Mouse (Mus musculus) layer of hippocampus, postnatal 14 days (tissue): Measurements from ENCODE around the gene Ostm1. TPM values are rescaled to one million over a fixed set of nuclear protein-coding genes. Genes with fewer than 3 reads are reported as not detected.

Source experiments
- DNase-seq, 2 experiments: peaks; one replicate each; pipeline ENCODE4 v3.0.0; 2021 to 2022; ENCODE audit warnings: low spot score in 2 of 2, mixed read lengths in 1 of 2
- total RNA-seq, 2 experiments: library from RNA; stranded (reverse); gene quantifications; 2 replicates each; pipeline ENCODE4 v1.2.3; 2021

Gene Ostm1
- total RNA-seq, 2 experiments from 2014 or later: 51.9 to 52.0 TPM

DNA sequence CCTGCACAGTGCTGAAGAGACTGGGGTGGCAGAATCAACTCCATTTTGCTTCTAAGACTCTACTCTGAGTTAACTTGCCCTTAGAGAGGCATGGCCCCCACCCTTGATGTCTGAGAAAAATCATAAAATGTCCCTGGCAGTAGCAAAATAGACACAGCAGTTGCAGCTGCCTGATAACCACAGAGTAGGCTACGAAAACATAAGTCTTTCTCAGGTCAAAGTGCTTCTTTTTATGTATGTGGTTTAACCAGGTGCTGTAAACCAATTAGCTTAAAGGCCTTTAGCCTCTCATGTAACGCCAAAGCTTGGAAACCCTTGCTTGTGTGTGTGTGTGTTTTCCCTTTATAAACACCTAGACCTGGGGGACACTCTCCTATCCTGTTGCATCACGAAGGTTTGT, 89.2 kb downstream of the Ostm1 start:
- DNase-seq: no peak

DNA sequence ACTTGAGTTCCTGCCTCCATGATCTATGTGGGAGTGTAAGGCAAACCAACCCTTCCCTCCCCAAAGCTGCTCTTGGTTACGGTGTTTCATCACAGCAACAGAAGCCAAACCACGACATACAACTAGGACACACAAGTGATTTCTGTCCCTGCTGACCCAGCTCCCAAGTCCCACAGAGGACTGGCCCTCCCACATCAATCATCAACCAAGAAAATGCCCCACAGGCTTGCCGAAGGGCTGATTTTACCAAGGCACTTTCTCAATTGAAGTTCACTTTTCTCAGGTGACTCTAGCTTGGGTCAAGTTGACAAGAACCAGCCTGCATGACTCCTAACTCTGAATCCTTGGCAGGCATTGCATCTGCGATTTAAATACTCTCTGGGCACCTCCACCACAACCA, 91.9 kb downstream of the Ostm1 start:
- DNase-seq: no peak

DNA sequence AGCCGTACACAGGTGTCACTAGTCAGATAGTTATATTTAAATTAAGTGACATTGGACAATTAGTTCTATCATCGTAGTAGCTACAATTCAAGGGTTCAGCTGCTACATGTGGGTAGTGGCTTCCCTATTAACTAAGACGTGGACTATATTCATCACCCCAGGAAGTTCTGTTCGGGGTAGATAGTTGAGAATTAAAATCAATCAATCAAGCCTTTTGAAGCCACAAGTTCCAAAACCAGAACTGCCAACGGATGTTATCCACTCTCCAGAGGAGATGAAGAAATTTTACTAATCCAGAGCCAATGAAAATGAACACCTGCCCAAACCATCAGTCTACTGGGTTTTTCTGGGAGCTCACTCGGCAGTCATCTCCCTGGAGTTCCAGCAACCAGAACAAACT, 94.7 kb downstream of the Ostm1 start:
- DNase-seq: no peak

DNA sequence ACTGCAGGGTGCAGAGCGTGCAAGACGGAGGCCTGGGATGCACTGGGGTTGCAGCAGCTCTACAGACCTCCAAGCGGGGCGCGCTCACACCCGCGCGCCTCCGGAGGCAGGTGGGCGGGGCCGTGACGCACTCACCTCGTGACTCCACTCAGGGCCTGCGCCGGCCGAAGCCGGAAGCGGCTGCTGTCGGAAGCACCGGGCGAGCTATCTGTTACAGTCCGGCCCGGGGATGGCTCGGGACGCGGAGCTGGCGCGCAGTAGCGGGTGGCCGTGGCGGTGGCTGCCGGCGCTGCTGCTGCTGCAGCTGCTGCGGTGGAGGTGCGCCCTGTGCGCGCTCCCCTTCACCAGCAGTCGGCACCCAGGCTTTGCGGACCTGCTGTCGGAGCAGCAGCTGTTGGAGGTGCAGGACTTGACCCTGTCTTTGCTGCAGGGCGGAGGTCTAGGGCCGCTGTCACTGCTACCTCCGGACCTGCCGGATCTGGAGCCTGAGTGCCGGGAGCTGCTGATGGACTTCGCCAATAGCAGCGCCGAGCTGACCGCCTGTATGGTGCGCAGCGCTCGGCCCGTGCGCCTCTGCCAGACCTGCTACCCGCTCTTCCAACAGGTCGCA, 95.2 kb downstream of the Ostm1 start:
- peak; percentile 88 to 92 for DNase-seq

DNA sequence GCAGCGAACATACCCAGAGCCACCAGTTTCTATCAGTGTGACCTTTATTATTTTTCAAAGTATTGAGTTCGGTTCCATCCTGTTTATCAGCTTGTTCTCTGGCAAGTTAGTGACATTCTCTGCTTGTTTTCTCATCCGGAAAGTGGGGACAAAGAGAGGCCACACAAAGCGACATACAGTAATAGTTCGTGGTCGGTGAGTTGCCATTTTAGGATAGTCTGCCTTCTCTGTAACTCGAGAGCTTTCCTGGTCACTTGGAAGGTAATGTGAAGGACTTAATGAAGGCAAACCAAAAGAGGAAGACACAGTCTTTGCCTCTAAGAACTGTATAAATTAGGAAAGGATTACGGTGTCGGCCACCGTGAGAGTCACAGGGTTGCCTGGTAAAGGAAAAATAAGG, 96.0 kb downstream of the Ostm1 start:
- DNase-seq: no peak

DNA sequence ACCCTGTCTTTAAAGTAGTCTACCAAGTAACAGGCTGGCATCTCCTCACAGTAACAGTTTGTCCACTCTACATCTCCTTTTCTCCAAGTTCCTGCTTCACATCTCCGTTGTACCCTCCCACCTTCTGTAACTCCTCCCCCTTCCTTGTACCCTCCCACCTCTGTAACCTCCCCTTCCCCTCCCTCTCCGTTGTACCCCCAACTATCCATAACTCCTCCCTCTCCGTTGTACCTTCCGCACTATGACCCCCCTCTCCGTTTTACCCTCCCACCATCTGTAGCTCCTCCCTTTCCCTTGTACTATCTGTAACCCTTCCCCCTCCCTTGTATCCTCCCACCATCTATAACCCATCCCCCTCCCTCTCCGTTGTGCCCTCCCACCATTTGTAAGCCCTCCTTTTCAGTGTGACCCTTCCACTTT, 97.0 kb downstream of the Ostm1 start:
- DNase-seq: no peak

DNA sequence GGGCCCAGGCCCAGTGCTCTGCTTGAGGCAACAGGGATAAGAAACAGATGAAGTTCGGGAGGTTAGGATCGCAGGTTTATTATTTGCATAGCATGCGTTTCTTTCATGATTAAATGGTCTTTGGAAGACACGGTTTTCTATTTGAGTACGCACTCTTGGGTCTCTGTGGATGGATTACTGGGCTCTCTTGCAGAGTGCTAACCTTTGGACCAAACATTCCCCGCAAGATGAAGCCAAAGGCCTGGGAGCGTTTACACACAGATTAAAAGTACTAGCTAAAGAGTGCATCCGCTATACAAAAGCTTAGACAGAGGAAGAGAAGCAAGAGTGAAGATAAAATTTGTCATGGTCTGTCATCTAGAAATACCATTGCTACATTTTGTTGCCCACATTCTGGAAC, 98.8 kb downstream of the Ostm1 start:
- DNase-seq: no peak

DNA sequence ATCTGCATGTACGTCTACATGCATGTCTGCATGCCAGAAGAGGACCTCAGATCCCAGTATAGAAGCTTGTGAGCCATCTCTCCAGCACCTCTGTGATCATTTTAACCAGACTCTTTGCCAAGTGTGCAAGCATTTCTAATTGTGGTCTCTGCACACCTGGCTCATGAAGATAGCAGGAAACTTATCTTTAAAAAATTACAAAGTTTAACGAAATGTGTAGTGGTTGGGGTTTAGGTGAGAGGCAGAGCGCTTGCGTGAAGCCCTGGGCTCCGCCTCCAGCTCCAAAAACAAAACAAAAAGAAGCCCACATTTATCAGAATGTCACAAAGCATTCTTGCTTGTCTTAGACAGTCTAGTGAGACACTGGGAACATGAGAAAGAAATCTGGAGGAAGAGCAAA, 104.3 kb downstream of the Ostm1 start:
- DNase-seq: no peak

DNA sequence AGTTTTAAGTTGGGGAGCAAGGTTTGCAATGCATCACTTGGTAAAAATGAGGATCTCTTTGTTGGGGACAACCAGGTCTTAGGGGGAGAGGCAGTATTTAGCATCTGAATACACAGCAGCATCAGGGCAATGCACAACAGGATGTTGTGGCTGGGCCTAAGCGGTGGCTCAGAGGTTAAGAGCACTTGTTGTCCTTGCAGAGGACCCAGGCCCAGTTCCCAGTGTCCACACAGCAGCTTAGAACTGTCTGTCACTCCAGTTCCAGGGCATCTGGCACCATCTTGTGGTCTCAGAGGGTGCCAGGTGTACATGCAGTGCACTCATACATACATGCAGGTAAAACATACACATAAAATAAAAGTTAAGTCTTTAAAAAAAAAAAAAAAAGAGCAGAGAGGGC, 106.1 kb downstream of the Ostm1 start:
- DNase-seq: no peak

DNA sequence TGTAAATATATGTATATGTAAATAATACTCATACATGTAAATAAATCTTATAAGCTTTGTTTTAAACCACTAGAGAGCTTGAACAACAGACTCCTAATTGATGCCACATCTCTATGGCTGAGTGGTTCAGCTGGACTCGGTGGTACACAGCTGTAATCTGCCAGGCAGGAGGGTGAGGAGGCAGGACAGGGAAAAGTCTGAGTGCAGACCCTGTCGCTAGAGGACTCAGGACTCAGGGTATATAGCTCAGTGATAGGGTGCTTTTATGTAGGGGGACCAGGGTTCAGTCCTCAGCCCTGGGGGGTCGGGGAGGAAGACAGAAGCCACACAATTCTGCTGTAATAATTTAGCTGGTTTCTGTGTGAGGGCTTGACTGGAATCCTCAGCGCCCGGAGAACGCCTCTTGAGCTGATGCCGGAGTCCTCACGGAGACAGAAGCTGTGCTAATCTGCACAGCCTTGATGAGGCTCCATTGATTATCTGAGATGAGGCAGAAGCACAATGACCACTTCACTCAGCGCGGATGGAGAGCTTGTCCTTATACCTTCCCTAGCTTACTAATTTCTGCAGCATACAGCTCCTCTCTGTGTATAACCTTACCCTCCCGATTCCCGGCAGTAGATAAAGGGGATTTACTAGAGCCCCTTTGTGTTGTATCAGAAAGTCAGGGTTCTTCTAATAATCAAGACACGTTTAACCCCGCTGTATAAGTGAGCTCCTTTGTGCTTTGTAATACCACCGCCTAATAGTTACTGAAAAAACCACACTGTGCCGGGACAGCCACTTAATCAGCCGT, 106.8 kb downstream of the Ostm1 start:
- no peak for DNase-seq

DNA sequence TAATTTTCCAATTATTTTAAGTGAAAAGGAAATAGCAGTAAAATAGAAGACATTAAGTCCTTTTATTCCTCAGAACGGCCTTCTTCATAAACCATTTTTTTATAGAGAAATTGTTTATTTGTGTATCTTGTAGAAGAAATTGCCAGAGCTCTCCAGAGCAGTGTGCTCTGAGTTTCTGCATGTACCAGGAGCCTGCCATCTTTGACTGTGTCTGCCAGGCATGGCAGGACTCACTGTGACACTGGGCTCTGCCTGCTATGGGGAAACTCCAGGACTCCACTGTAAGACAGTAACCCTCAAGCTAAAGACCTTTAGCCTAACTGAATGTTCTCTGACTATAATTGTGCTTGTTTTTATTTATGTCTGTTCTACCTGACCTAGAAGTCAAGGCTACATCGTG, 107.4 kb downstream of the Ostm1 start:
- DNase-seq: no peak

DNA sequence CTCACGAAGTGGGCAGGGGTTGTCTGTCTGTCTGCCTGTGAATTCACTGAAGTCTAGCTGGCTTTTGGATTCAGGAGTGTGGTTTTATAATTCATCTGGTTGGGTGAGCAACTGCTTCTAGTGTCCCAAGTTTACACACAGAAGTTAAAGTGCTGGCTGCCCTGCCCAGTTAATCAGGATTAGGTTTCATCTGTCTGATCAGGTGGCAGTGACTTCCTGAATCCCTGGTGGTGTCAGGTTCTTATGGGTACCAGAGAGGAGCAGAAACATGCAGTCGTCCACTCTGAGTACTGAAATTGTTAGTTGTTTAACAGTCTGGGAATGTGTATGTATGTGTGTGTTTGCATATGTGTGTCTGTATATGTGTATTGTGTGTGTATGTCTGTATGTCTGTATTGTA, 108.5 kb downstream of the Ostm1 start:
- no peak for DNase-seq

DNA sequence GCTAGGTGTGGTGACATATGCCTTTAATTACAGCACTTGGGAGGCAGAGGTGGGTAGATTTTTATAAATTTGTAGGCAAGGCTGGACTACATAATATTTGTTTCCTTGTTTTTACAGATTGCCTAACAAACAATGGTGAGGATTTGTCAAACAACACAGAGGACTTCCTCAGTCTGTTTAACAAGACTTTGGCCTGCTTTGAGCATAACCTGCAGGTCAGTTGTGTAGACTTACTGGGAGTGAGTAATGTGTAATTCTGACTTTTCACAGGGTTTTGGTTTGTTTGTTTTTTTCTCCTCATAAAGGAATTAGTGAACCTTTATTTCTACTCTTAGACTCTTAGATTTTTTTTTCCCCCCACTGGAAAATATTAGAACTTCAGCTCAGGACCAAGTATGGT, 109.2 kb downstream of the Ostm1 start:
- DNase-seq: no peak

DNA sequence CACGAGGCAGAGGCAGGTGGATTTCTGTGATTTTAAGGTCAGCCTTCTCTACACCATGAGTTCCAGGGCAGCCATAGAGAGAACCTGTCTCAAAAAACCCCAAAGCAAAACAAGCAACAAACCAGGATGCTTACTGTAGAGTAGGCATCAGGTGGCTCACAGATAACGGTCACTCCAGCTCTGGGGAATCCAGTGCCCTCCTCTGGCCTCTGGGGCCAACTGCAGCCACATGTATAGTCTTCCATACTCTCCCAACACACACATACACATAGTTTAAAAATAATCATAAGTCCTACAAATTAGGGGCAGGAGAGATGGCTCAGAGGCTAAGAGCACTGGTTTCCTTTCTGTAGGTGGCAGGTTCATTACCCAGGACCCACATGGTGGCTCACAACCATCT, 109.9 kb downstream of the Ostm1 start:
- DNase-seq: no peak

DNA sequence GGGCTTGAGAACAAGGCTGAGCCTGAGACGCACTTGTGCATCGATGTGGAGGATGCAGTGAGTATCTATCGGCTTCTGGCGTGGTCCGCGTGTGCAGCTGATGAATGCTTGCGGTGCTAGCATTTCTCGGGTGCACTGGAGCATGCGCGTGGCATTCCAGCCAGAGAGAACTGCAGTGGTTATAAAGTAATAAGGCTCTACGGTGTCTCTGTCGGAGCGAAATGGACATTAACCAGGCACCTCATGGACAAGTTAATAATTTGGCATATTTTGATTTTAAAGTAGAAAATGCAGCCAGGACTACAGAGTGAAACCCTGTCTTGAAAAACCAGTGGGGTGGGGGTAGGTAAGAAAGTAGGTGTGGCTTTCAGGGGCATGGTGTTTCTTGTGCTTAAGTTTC, 112.7 kb downstream of the Ostm1 start:
- no peak for DNase-seq

DNA sequence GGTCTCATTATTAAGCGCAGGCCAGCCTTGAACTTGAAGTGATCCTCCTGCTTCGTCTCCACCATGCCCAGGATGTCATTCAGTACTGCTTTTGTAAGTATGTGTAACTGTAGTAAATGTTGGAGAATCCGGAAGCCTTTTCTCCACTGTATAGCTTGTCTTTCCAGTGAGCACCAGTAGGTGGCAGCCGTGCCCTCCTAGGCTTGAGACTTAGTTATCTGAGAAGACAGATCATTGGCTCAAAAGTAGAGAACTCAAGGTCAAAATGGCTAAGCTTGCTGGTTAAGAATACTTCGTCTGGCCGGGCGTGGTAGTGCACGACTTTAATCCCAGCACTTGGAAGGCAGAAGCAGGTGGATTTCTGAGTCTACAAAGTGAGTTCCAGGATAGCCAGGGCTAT, 113.4 kb downstream of the Ostm1 start:
- DNase-seq: peak; percentile 56 to 72

DNA sequence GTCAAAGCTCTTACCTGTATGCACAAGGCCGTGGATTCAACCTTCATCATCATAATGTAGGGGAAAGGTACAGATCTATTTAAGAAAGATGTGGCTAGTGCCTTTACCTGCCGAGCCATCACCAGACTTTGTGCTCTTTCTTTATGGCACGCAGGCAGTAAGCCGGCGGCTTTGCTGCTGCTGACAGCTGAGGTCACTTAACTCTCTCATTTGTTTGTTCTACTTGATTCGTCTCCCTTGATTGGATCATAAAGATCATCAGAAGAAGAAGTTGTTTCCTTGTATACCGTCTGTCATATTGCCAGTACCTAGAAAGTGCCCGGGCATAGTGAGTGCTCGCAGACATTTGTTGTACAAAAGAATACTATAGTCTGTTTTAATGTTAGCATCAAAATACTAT, 114.8 kb downstream of the Ostm1 start:
- DNase-seq: no peak

DNA sequence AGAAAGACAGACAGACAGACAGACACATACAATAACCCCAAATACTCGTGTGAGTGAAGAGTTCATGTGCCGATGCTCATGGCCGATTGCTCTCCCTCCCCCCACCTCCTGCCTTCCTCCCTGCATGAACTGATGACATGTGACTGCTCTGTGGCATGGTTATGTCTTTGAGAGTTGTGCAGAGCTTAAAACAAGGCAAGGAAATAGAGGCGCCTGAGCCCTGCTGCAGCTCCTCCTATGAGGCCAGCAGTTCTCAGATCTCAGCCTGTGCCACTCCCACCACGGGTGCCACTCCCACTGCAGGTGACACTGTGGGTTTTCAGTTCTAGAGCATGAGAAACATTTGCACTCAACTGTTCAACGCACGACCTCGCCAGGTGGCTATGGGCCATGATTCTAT, 115.4 kb downstream of the Ostm1 start:
- no peak for DNase-seq

DNA sequence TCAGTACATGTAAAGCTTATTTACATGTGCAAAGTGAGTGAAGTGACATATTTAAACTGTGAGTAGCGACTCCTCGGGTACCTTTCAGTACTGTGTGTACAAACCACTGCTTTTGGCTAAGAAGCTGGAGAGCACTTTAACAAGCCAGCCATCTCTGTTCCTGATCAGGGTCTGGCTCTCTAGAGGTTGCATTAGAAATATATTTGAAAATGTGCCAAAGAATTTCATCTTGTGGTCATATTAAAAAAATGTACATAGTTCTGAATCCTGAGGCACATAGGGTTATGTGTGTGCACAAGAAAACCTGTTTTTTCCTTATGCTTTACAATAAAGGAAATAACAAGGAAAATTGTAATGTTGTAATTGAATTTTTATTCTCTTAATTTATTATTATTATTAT, 118.5 kb downstream of the Ostm1 start:
- DNase-seq: no peak

DNA sequence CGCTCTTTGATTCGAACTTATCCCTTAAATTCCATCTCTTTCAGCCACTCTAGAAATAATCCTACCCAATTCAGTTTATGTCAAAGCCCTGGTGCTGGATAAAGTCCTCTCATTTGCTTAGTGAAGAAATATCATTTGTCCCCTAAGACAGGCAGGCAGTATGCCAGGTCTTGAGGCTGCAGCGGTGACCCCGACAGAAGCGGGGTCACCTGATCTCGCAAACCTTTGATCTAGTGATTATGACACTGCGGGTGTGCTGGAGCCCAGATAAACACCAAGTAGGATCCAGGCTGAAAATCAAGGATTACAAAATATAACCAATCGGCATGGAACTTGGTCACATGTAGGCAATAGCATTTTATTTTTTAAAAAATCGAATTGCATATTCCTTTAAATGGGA, 131.1 kb downstream of the Ostm1 start:
- DNase-seq: no peak

DNA sequence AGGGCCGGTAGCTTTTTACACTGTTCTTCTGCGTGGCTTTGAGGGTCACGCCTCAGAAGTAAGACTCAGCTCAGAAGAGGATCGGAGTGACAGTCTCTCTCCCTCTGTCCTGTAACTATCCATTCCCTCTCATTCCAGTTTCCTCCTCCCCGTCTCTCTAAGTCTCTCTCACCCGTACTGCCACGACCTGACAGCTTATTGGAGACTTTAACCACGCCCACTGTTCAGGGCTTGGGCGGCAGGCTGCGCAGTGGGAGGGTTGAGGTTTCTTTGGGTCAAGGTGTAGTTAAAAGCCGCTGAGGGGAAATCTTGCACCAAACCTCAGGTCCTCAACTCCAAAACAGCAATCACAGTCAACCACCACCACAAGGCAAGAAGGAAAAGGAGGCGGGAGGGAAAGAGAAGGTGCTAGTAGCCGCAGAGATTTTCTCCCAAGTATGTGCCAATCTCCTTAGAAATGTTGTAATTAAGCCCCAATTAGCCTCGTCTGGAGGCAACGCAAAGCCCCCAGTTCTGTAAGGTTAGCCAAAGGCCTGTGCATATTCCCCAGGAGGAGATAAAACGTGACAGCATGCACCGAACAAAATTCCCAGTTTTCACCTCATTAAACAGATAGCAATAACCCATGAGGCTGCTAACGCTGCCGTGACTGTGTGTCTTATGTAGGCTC, 131.9 kb downstream of the Ostm1 start:
- no peak for DNase-seq

DNA sequence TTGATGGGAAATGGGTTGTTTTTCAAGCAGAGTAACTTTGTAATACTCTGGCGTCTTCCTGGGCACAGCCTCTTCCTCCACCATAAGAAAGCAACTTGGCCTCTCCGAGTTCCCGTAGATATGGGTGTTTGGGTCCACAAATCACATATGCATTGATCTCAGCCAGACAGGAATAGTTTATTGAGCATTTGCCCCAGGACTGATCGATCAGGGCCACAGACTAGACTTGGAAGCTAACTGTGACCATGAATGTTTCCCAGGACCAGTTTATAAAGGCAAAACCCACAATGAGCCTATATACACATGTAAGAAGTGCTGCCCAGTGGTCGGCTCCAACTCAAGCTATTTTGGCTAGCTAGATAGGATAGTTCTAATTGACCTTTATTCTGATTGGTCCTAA, 138.5 kb downstream of the Ostm1 start:
- DNase-seq: no peak
